Mouse (Mus musculus) liver, embryonic 16.5 days (tissue): ENCODE measurements around the gene Rara. TPM values are rescaled to one million over a fixed set of nuclear protein-coding genes. Genes with fewer than 3 reads are reported as not detected.
"Not testable (repeated sequence)": the region's sequence is repeated elsewhere in the genome, so short reads cannot be mapped to it uniquely, and the experiment has no call there.

Experiments
- ATAC-seq: fragments of 200-750 bp; cut with Nextera tagmentation; 2 replicates; pipeline ENCODE4 v1.8.0; 2017; ENCODE audit warnings: low read depth, mild to moderate bottlenecking, moderate number of reproducible peaks, moderate library complexity
- H3K27ac ChIP-seq: fragments of 300-500 bp; sonication (generic); 2 replicates; pipeline ENCODE4 v1.5.1; 2014; ENCODE audit warnings: mild to moderate bottlenecking, low read length
- H3K27me3 ChIP-seq: fragments of 300-500 bp; sonication (generic); 2 replicates; pipeline ENCODE4 v1.6.1; 2014; ENCODE audit warnings: low read depth, low read length, mixed read lengths; ENCODE audit not compliant: control insufficient read depth, insufficient read depth
- H3K36me3 ChIP-seq: fragments of 300-500 bp; sonication (generic); 2 replicates; pipeline ENCODE4 v1.6.1; 2014; ENCODE audit warnings: mild to moderate bottlenecking; ENCODE audit not compliant: control insufficient read depth, insufficient read depth
- H3K4me1 ChIP-seq: fragments of 300-500 bp; sonication (generic); 2 replicates; pipeline ENCODE4 v1.6.1; 2014; ENCODE audit warnings: low read depth, low read length, mixed read lengths; ENCODE audit not compliant: control insufficient read depth
- H3K4me2 ChIP-seq: fragments of 300-500 bp; sonication (generic); 2 replicates; pipeline ENCODE4 v1.6.1; 2014; ENCODE audit warnings: low read depth, low read length, mixed read lengths
- H3K4me3 ChIP-seq: fragments of 300-500 bp; sonication (generic); 2 replicates; pipeline ENCODE4 v1.5.1; 2014; ENCODE audit warnings: low read depth, mild to moderate bottlenecking, low read length
- H3K9ac ChIP-seq: fragments of 300-500 bp; sonication (generic); 2 replicates; pipeline ENCODE4 v1.6.1; 2014; ENCODE audit warnings: low read depth, low read length
- H3K9me3 ChIP-seq: fragments of 300-500 bp; sonication (generic); replicated peaks from 2 replicates; pipeline ENCODE4 v1.6.1; 2016; ENCODE audit warnings: low read length; ENCODE audit not compliant: control insufficient read depth
- WGBS: fragments of 180-500 bp; shearing (Covaris S2); extraction: QIAGEN DNeasy Blood & Tissue Kit; methylation state at CpG from one replicate; pipeline ENCODE4 v1.1.7; 2014; ENCODE audit not compliant: insufficient replicate concordance; 5-methylcytosine and 5-hydroxymethylcytosine counted together
- polyA plus RNA-seq: library from polyadenylated mRNA; unstranded; fragments of >200 nt; fragmentation: Nextera tagmentation; extraction: Ambion mirVana; gene quantifications from 2 replicates; pipeline ENCODE4 v1.2.1, GENCODE M21; 2015

The Rara gene
- polyA plus RNA-seq, 1 experiment from 2014 or later: 5.4 TPM

DNA sequence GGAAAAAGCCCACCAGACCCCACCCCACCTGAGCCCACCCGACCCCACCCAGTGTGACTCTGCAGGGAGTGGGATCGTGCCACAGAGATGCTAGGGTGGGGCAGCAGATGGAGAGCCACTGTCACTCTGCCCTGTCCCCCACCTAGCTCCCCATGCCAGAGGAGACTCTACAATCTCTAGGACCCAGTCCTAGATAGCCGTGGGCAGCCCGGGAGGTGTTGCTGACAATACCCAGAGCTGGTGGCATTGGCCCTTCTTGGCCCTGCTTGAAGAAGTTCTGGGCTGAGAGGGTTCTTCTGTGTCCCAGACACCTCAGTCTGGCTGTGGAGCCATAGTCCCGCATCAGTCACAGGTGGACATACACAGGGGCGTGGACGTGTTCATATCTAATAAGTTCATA is 57.9 kb downstream of the Rara start:
- no peaks in the 10 kb centered on the region for H3K4me1 ChIP-seq
- WGBS: 62% methylated on average over 7 of the region's 7 CpGs
- H3K9ac ChIP-seq: no peak overlapping the region
- H3K27me3 ChIP-seq: peaks cover 39% of the 10 kb centered on the region
- H3K4me3 ChIP-seq: no peak overlapping the region
- H3K27ac ChIP-seq: no peak overlapping the region
- H3K4me2 ChIP-seq: no peak overlapping the region
- H3K9me3 ChIP-seq: no peaks in the 10 kb centered on the region
- ATAC-seq: no peak
- H3K36me3 ChIP-seq: peaks cover 14% of the 10 kb centered on the region

- H3K27ac ChIP-seq, H3K4me3 ChIP-seq, H3K9ac ChIP-seq, ATAC-seq, H3K9me3 ChIP-seq, H3K4me2 ChIP-seq, H3K4me1 ChIP-seq: not testable (repeated sequence)
- 87% methylated on average over 4 of the region's 6 CpGs for WGBS
- peaks cover 13% of the 10 kb centered on the region for H3K27me3 ChIP-seq
- peaks cover 39% of the 10 kb centered on the region for H3K36me3 ChIP-seq
These were observed 60.6 kb downstream of the Rara start for GRCm38 (mm10) chr11:98988260-98988659.

- H3K9me3 ChIP-seq: no peaks in the 10 kb centered on the region
- no peak overlapping the region for H3K27ac ChIP-seq
- no peak overlapping the region for H3K4me2 ChIP-seq
- H3K4me3 ChIP-seq: no peak overlapping the region
- ATAC-seq: no peak
- H3K36me3 ChIP-seq: peaks cover 65% of the 10 kb centered on the region
- H3K27me3 ChIP-seq: no peaks in the 10 kb centered on the region
- no peaks in the 10 kb centered on the region for H3K4me1 ChIP-seq
- no peak overlapping the region for H3K9ac ChIP-seq
- WGBS: 83% methylated on average over 6 of the region's 6 CpGs
These were observed 63.2 kb downstream of the Rara start for GRCm38 (mm10) chr11:98990866-98991265.

GRCm38 (mm10) chr11:98995987-98996386 is 68.4 kb downstream of the Rara start:
- ATAC-seq: no peak
- H3K4me3 ChIP-seq: no peak overlapping the region
- 92% methylated on average over 7 of the region's 7 CpGs for WGBS

GRCm38 (mm10) chr11:98997659-98998058 is 70.0 kb downstream of the Rara start:
- no peak overlapping the region for H3K9ac ChIP-seq
- no peak overlapping the region for H3K4me3 ChIP-seq
- H3K9me3 ChIP-seq: no peaks in the 10 kb centered on the region
- peaks cover 98% of the 10 kb centered on the region for H3K36me3 ChIP-seq
- 89% methylated on average over 4 of the region's 4 CpGs for WGBS
- no peaks in the 10 kb centered on the region for H3K27me3 ChIP-seq
- H3K4me2 ChIP-seq: no peak overlapping the region
- ATAC-seq: no peak
- no peak overlapping the region for H3K27ac ChIP-seq
- no peaks in the 10 kb centered on the region for H3K4me1 ChIP-seq

More at GRCm38 (mm10) chr11:98995987-98996386, 68.4 kb downstream of the Rara start:
- H3K9me3 ChIP-seq: no peaks in the 10 kb centered on the region
- H3K36me3 ChIP-seq: peaks cover 98% of the 10 kb centered on the region
- H3K4me2 ChIP-seq: no peak overlapping the region
- no peak overlapping the region for H3K9ac ChIP-seq
- H3K4me1 ChIP-seq: no peaks in the 10 kb centered on the region
- no peaks in the 10 kb centered on the region for H3K27me3 ChIP-seq
- H3K27ac ChIP-seq: no peak overlapping the region

- Histone ChIP-seq H3K9ac (no peak overlapping the region), H3K9me3 (no peaks in the 10 kb centered on the region), H3K27ac (no peak overlapping the region), H3K36me3 (peaks cover 98% of the 10 kb centered on the region), H3K4me2 (no peak overlapping the region), H3K4me1 (no peaks in the 10 kb centered on the region), H3K27me3 (no peaks in the 10 kb centered on the region), H3K4me3 (no peak overlapping the region)
- ATAC-seq: no peak
These were observed 71.2 kb downstream of the Rara start for GRCm38 (mm10) chr11:98998776-98999175.

GRCm38 (mm10) chr11:98999243-98999642 is 71.6 kb downstream of the Rara start:
- Histone ChIP-seq H3K36me3 (peaks cover 98% of the 10 kb centered on the region), H3K27me3 (no peaks in the 10 kb centered on the region), H3K4me3 (no peak overlapping the region), H3K4me1 (no peaks in the 10 kb centered on the region), H3K9ac (no peak overlapping the region), H3K9me3 (no peaks in the 10 kb centered on the region), H3K27ac (no peak overlapping the region), H3K4me2 (no peak overlapping the region)
- WGBS: 97% methylated on average over 11 of the region's 11 CpGs
- ATAC-seq: no peak

- H3K4me2 ChIP-seq: no peak overlapping the region
- peaks cover 98% of the 10 kb centered on the region for H3K36me3 ChIP-seq
- H3K27ac ChIP-seq: no peak overlapping the region
- H3K9ac ChIP-seq: no peak overlapping the region
- ATAC-seq: no peak
- no peak overlapping the region for H3K4me3 ChIP-seq
- no peaks in the 10 kb centered on the region for H3K27me3 ChIP-seq
- 91% methylated on average over 9 of the region's 9 CpGs for WGBS
- no peaks in the 10 kb centered on the region for H3K9me3 ChIP-seq
- no peaks in the 10 kb centered on the region for H3K4me1 ChIP-seq
These were observed 79.2 kb downstream of the Rara start for GRCm38 (mm10) chr11:99006788-99007187.

GRCm38 (mm10) chr11:99010124-99010523 is 82.5 kb downstream of the Rara start:
- H3K4me1 ChIP-seq: no peaks in the 10 kb centered on the region
- 48% methylated on average over 4 of the region's 4 CpGs for WGBS
- no peak overlapping the region for H3K9ac ChIP-seq
- no peak for ATAC-seq
- H3K9me3 ChIP-seq: no peaks in the 10 kb centered on the region
- H3K4me2 ChIP-seq: no peak overlapping the region
- no peaks in the 10 kb centered on the region for H3K27me3 ChIP-seq
- H3K4me3 ChIP-seq: no peak overlapping the region
- H3K27ac ChIP-seq: no peak overlapping the region
- H3K36me3 ChIP-seq: peaks cover 98% of the 10 kb centered on the region

DNA sequence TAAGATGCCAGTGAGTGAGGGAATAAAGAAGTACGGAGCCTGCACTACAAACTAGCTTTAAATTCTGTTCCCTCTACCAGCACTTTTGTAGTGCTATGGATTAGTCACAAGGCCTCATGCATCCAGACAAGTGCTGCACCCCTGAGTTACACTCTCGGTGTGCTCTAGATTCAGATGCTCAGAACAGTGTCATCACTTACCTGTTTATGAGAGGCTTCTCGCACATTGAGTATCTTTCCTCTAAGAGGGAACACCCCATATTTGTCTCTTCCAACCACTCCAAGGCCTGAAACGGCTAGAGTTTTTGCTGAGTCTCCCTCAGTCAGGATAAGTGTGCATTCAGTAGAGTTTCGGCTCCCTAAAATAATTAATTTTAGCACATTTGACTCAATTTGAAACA is 83.1 kb downstream of the Rara start:
- Histone ChIP-seq H3K9ac (no peak overlapping the region), H3K4me2 (no peak overlapping the region), H3K4me1 (no peaks in the 10 kb centered on the region), H3K36me3 (peaks cover 98% of the 10 kb centered on the region), H3K4me3 (no peak overlapping the region), H3K9me3 (no peaks in the 10 kb centered on the region), H3K27ac (no peak overlapping the region), H3K27me3 (no peaks in the 10 kb centered on the region)
- WGBS: 93% methylated on average over 5 of the region's 5 CpGs
- no peak for ATAC-seq
